Mouse (Mus musculus): ENCODE measurements at regions not wholly inside any gene's neighbourhood (a gene's known extent, or its start where the extent isn't known, plus 50 kb on each side); places are given as distances from the start of the nearest gene placed in this dataset.

- no peak for TF ChIP-seq POLR2A (IDR thresholded peaks at IDR 0.05; ENCODE audit: insufficient read length, low read depth)
- TF ChIP-seq MAX (IDR thresholded peaks at IDR 0.05; ENCODE audit: low read depth), result no peak
- no peak for TF ChIP-seq TCF12 (IDR thresholded peaks at IDR 0.05; ENCODE audit: insufficient read depth, poor library complexity, severe bottlenecking)
- TF ChIP-seq CEBPB (IDR thresholded peaks at IDR 0.05; ENCODE audit: insufficient read depth, poor library complexity, severe bottlenecking), result no peak
- no peak for TF ChIP-seq USF1 (IDR thresholded peaks at IDR 0.05; ENCODE audit: low read depth)
Observed at GRCm38 (mm10) chr1:42236466-42237010, 459.0 kb upstream of the Pou3f3 start.
